Mouse (Mus musculus): ENCODE measurements around the gene Ntn1.

DNA sequence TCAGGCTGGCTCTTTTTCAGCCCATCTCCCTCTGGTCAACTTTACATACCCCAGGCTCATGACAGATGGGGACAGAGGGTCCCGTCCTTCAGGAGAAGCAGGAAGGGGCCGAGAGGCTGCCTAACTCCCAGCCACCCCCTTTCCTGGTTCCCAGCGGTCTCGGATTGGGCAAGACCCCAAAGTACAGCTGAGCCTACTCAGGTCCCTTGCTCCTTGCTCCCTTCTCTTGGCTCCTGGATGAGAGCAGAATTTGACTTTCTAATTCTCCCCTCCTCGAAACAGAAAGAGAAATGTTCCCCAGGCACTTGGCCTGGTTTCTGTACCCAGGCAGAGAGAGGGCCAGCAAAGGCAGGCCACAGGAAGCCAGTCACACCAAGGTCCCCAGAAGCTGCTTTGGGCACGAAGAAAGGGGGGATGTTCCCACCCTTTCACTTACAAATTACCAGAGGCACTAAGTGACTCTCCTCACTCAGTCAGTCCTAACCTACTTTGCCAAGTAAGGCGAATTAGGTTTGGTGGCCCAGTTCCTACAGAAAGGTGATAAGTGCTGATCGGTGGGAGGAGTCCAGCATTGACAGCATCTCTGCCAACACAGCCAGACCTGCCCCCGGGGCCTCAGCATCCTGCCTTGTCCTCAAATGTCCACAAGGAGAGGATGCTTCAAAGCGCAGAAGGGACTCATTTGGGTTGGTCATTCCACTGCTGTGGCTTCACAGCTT, 70.1 kb downstream of the Ntn1 start:
- TF ChIP-seq CTCF (conservative IDR thresholded peaks at IDR 0.05; ENCODE audit: insufficient read depth, insufficient read length, low read depth, low read length) (no peak), POLR2A (IDR thresholded peaks at IDR 0.05; ENCODE audit: low read depth, low read length) (no peak)

Measured in kidney, adult 2 months (tissue).